Mouse (Mus musculus): Measurements from ENCODE around the gene Fgfr2. TPM values are rescaled to one million over a fixed set of nuclear protein-coding genes. Genes with fewer than 3 reads are reported as not detected.

Gene Fgfr2
- 33.6 and 34.1 TPM in 2 replicates for polyA plus RNA-seq (2016; fragmentation: Nextera tagmentation; extraction: Ambion mirVana)

DNA sequence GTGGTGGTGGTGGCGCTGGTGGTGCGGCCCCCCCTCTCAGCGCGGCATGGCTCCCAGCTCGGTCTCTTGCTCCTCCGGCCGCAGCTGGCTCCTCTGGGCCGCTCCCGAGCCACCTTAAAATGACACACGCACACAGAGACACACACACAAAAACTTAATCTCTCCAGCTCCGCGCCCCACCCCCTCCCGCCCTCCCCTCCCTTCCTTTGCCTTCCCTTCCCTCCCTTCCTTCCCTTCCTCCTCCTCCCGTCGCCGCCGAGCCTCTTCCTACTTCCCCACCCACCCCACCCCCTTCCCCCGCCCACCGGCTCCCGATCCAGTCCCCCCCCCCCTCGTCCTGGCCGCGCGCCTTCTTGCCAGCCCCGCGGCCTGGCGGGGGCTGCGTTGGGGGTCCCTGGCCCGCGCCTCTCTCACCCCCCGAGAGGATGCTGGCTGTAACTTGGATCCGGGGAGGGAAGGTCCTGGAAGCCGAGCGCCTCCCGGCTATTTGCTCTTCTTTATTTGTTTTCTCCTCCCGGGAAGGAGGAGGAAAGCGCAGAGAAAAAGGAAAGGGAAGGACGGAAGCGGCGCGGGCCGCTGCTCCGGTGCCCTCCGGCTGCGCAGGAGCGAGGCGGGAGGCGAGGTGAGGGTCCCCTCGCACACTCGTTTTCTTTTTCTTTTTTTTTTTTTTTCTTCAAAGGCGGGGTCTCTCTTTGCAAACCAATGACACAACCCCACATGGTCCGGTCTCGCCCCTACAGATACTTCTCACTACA, at the start of gene Fgfr2:
Gene Fgfr2 (minus strand): TSS at position 107 of the 755 bp plus-strand sequence.
- peak; percentile 68 for ATAC-seq (ENCODE audit: insufficient number of reproducible peaks, low FRiP score)
- under 1% methylated on average over 28 of the region's 53 CpGs for WGBS

GRCm38 (mm10) chr7:133171403-133172032, 48.4 kb upstream of the Fgfr2 start:
- Histone ChIP-seq H3K36me3 (no peaks in the 10 kb centered on the region), H3K9ac (no peak overlapping the region), H3K9me3 (replicated peaks) (0 out of 2 replicates have a peak, but pooled peaks cover 4% of the 10 kb centered on the region), H3K27me3 (replicated peaks) (no peaks in the 10 kb centered on the region), H3K4me2 (no peak overlapping the region), H3K4me1 (replicated peaks) (peaks cover 12% of the 10 kb centered on the region), H3K27ac (ENCODE audit: poor library complexity, severe bottlenecking) (no peak overlapping the region), H3K4me3 (no peak overlapping the region)
- WGBS, result 57% methylated on average over 4 of the region's 4 CpGs
- no peak for ATAC-seq (ENCODE audit: insufficient number of reproducible peaks, low FRiP score)

More for the DNA sequence above, at the start of gene Fgfr2:
- no peaks in the 10 kb centered on the region for H3K36me3 ChIP-seq
- 0 out of 2 replicates have a peak, but pooled peaks cover under 1% of the 10 kb centered on the region for H3K9me3 ChIP-seq (replicated peaks)
- peaks cover 25% of the 10 kb centered on the region for H3K4me1 ChIP-seq (replicated peaks)
- H3K27ac ChIP-seq (ENCODE audit: poor library complexity, severe bottlenecking), result peak within 1 kb of the TSS; percentile 100
- H3K9ac ChIP-seq, result peak within 1 kb of the TSS; percentile 98
- H3K4me2 ChIP-seq, result peak within 1 kb of the TSS; percentile 92
- H3K27me3 ChIP-seq (replicated peaks), result no peaks in the 10 kb centered on the region
- H3K4me3 ChIP-seq, result peak within 1 kb of the TSS; percentile 79

DNA sequence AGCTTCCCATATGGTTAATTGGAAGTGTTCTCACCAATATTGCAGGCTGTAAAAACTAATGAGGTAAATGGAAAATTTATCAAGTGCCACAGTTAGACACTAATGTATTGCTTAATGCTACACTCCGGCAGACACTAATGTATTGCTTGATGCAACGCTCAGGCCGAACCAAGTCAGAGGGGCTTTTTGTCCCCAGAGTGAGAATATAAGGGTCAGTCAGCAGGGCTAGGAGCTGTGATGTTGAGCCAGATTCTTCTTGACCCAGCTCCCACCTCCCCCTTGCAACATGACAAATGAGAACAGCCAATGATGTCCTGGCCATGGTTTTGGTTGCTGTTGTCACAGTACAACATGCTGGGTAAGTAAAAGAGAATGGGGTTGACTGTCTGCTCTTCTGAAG, 45.8 kb upstream of the Fgfr2 start:
- ATAC-seq (ENCODE audit: insufficient number of reproducible peaks, low FRiP score), result no peak
- Histone ChIP-seq H3K4me2 (no peak overlapping the region), H3K27me3 (replicated peaks) (no peaks in the 10 kb centered on the region), H3K36me3 (no peaks in the 10 kb centered on the region), H3K9me3 (replicated peaks) (no peaks in the 10 kb centered on the region), H3K4me1 (replicated peaks) (peaks cover 6% of the 10 kb centered on the region; the same call in 1 of the 2 replicates), H3K27ac (ENCODE audit: poor library complexity, severe bottlenecking) (no peak overlapping the region), H3K9ac (no peak overlapping the region), H3K4me3 (no peak overlapping the region)
- 91% methylated on average over 3 of the region's 3 CpGs for WGBS

DNA sequence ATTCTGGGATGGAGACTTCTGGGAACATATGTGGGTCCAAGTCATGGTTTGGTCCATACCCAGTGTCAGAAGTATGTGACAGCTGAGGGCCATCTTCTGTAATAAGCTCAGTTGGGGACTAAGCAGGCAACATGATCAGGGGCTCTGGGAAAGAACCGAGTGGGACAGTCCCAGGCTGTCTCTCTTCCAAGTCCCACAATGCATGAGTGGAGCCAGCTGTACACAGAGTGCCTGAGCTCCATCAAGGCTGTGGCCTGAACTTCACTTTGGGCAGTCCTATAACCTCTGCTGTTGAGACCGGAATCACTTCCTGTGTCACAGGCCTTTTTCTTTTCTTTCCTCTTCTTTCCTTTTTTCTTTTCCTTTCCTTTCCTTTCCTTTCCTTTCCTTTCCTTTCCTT, 44.8 kb upstream of the Fgfr2 start:
- 78% methylated on average over 2 of the region's 2 CpGs for WGBS
- Histone ChIP-seq H3K27ac (ENCODE audit: poor library complexity, severe bottlenecking) (no peak overlapping the region), H3K4me2 (no peak overlapping the region), H3K27me3 (replicated peaks) (no peaks in the 10 kb centered on the region), H3K9me3 (replicated peaks) (no peaks in the 10 kb centered on the region), H3K36me3 (no peaks in the 10 kb centered on the region), H3K9ac (no peak overlapping the region), H3K4me1 (replicated peaks) (peaks cover 6% of the 10 kb centered on the region; the same call in 1 of the 2 replicates), H3K4me3 (no peak overlapping the region)
- ATAC-seq (ENCODE audit: insufficient number of reproducible peaks, low FRiP score), result no peak

DNA sequence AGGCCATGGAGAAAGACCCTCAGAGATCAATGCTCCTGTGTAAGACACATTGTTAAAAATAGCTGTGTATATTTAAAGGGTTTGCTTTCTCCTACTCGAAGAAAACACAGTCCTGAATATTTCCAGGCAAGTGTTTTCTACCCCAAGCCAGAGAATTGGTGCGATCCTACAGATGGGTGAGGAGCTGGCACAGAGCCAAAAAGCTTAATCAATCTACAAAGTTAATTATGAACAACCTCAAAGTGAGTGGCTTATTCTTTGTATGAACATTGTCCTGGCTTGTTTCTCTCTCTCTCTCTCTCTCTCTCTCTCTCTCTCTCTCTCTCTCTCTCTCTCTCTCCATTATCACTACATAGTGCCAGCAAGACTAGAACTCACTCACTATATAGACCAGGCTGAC, 41.6 kb upstream of the Fgfr2 start:
- Histone ChIP-seq H3K4me3 (no peak overlapping the region), H3K36me3 (no peaks in the 10 kb centered on the region), H3K27ac (ENCODE audit: poor library complexity, severe bottlenecking) (no peak overlapping the region), H3K9me3 (replicated peaks) (no peaks in the 10 kb centered on the region), H3K27me3 (replicated peaks) (no peaks in the 10 kb centered on the region), H3K4me1 (replicated peaks) (0 out of 2 replicates have a peak, but pooled peaks cover 2% of the 10 kb centered on the region), H3K4me2 (no peak overlapping the region), H3K9ac (no peak overlapping the region)
- ATAC-seq (ENCODE audit: insufficient number of reproducible peaks, low FRiP score), result no peak
- 52% methylated on average over 2 of the region's 2 CpGs for WGBS

- no peak overlapping the region for H3K4me2 ChIP-seq
- no peaks in the 10 kb centered on the region for H3K9me3 ChIP-seq (replicated peaks)
- WGBS, result 61% methylated on average over 5 of the region's 5 CpGs
- ATAC-seq (ENCODE audit: insufficient number of reproducible peaks, low FRiP score), result no peak
- no peaks in the 10 kb centered on the region for H3K27me3 ChIP-seq (replicated peaks)
- H3K27ac ChIP-seq (ENCODE audit: poor library complexity, severe bottlenecking), result no peak overlapping the region
- 0 out of 2 replicates have a peak, but pooled peaks cover 2% of the 10 kb centered on the region for H3K4me1 ChIP-seq (replicated peaks)
- no peak overlapping the region for H3K4me3 ChIP-seq
- no peaks in the 10 kb centered on the region for H3K36me3 ChIP-seq
- no peak overlapping the region for H3K9ac ChIP-seq
These were observed 39.9 kb upstream of the Fgfr2 start for GRCm38 (mm10) chr7:133163011-133163410.

DNA sequence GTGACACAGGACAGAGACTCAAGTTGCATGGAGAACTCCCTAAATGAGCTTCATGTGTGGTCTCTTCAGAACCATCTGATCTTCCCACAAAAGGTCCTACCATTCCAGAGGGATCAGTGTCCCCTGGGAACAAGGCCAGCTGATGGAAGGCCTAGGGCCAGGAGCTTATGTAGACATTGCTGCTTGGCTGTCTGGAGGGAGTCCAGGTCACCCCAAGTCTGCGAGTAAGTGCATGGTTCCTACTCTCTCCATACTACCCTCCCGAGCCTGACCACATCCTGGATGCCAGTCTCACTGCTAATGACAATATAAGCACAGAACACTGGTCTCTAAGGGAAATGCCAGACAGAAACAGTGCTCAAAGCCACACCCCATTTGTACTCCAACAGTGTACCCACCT, 39.0 kb upstream of the Fgfr2 start:
- 51% methylated on average over 2 of the region's 2 CpGs for WGBS
- no peaks in the 10 kb centered on the region for H3K9me3 ChIP-seq (replicated peaks)
- H3K27me3 ChIP-seq (replicated peaks), result no peaks in the 10 kb centered on the region
- H3K4me2 ChIP-seq, result no peak overlapping the region
- H3K4me1 ChIP-seq (replicated peaks), result 0 out of 2 replicates have a peak, but pooled peaks cover 2% of the 10 kb centered on the region
- H3K4me3 ChIP-seq, result no peak overlapping the region
- no peak; the same call in 1 of the 2 replicates for ATAC-seq (ENCODE audit: insufficient number of reproducible peaks, low FRiP score)
- no peaks in the 10 kb centered on the region for H3K36me3 ChIP-seq
- H3K27ac ChIP-seq (ENCODE audit: poor library complexity, severe bottlenecking), result no peak overlapping the region
- no peak overlapping the region for H3K9ac ChIP-seq

- 0 out of 2 replicates have a peak, but pooled peaks cover 2% of the 10 kb centered on the region for H3K4me1 ChIP-seq (replicated peaks)
- H3K9me3 ChIP-seq (replicated peaks), result no peaks in the 10 kb centered on the region
- no peaks in the 10 kb centered on the region for H3K27me3 ChIP-seq (replicated peaks)
- ATAC-seq (ENCODE audit: insufficient number of reproducible peaks, low FRiP score), result no peak
- no peak overlapping the region for H3K9ac ChIP-seq
- H3K27ac ChIP-seq (ENCODE audit: poor library complexity, severe bottlenecking), result no peak overlapping the region
- no peak overlapping the region for H3K4me2 ChIP-seq
- H3K4me3 ChIP-seq, result no peak overlapping the region
- no peaks in the 10 kb centered on the region for H3K36me3 ChIP-seq
- WGBS, result 59% methylated on average over 7 of the region's 7 CpGs
These were observed 38.4 kb upstream of the Fgfr2 start for GRCm38 (mm10) chr7:133161362-133162080.

DNA sequence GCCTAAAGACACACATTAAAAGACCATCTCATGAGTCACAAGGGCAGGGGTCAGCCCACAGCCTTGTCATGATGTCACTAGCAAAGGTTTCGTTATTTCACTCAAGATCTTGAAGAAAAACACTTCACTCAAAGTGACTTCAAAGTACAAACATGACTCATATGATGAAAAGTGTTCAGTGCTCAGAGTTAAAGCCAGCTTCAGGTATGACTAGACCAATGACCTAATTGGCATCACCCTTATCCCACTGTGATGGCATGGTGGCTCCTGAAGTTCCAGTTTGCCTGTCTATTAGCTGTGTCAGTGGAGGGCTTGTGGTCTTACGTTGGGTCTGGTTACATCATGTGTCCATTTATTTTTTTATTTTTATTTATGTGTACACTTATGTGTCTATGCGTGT, 36.4 kb upstream of the Fgfr2 start:
- Histone ChIP-seq H3K36me3 (no peaks in the 10 kb centered on the region), H3K27me3 (replicated peaks) (0 out of 2 replicates have a peak, but pooled peaks cover 5% of the 10 kb centered on the region), H3K27ac (ENCODE audit: poor library complexity, severe bottlenecking) (no peak overlapping the region), H3K9ac (no peak overlapping the region), H3K4me3 (no peak overlapping the region), H3K9me3 (replicated peaks) (no peaks in the 10 kb centered on the region), H3K4me1 (replicated peaks) (0 out of 2 replicates have a peak, but pooled peaks cover 2% of the 10 kb centered on the region), H3K4me2 (no peak overlapping the region)
- no peak for ATAC-seq (ENCODE audit: insufficient number of reproducible peaks, low FRiP score)
- 88% methylated on average over 3 of the region's 3 CpGs for WGBS

- Histone ChIP-seq H3K27me3 (replicated peaks) (0 out of 2 replicates have a peak, but pooled peaks cover 5% of the 10 kb centered on the region), H3K9me3 (replicated peaks) (no peaks in the 10 kb centered on the region), H3K27ac (ENCODE audit: poor library complexity, severe bottlenecking) (no peak overlapping the region), H3K4me1 (replicated peaks) (no peaks in the 10 kb centered on the region), H3K4me2 (no peak overlapping the region), H3K9ac (no peak overlapping the region), H3K4me3 (no peak overlapping the region), H3K36me3 (no peaks in the 10 kb centered on the region)
- no peak for ATAC-seq (ENCODE audit: insufficient number of reproducible peaks, low FRiP score)
- WGBS, result 74% methylated on average over 12 of the region's 12 CpGs
These were observed 32.5 kb upstream of the Fgfr2 start for GRCm38 (mm10) chr7:133155621-133156020.

DNA sequence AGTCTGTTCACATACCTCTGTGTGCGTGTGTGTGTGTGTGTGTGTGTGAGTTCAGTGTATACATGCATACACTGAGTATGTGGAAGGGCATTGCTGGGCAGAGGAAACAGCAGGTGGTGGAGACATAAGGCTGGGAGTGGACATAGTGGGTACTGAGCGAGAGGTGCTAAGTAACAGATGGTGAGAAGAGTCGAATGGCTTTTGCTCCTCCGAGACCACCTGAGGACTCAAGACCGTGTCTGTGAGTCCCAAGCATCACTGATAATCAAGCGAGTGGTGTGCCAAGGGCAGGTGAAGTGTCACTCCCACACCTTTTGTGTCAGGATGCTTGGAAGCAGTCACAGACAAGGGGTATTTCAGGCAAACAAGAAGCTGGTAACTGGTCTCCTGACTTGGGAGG, 31.7 kb upstream of the Fgfr2 start:
- WGBS, result 73% methylated on average over 6 of the region's 6 CpGs
- Histone ChIP-seq H3K4me3 (no peak overlapping the region), H3K27ac (ENCODE audit: poor library complexity, severe bottlenecking) (no peak overlapping the region), H3K9ac (no peak overlapping the region), H3K4me2 (no peak overlapping the region), H3K36me3 (no peaks in the 10 kb centered on the region), H3K27me3 (replicated peaks) (0 out of 2 replicates have a peak, but pooled peaks cover 5% of the 10 kb centered on the region), H3K9me3 (replicated peaks) (no peaks in the 10 kb centered on the region), H3K4me1 (replicated peaks) (no peaks in the 10 kb centered on the region)
- ATAC-seq (ENCODE audit: insufficient number of reproducible peaks, low FRiP score), result no peak
